Mouse (Mus musculus): ENCODE results near the gene Pde1c. TPM values are rescaled to one million over a fixed set of nuclear protein-coding genes. Genes with fewer than 3 reads are reported as not detected.

Pde1c gene
- polyA plus RNA-seq, 1 experiment from 2014 or later: 0.26 TPM

DNA sequence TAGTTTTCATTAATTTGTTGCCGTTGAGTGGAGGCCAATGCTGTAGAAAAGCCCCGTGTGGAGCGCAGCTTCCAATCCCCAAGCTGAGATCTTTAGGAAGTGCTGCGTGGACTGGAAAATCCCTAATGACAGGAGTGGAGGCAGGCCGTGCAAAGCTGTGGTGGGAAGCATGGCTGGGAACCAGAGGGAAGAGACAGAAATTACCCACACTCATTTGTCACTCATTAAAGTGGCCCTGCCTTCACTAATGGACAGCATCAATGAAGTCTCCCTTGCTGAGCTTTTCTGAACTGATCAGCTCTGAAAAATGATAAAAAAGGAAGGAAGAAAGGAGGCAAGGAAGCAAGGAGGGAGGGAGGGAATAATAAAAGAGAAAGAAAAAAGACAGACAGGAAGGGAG is 538.9 kb downstream of the Pde1c start:
- no peak for ATAC-seq
- Histone ChIP-seq H3K27me3 (replicated peaks; ENCODE audit: insufficient read depth, low read length) (no peaks in the 10 kb centered on the region), H3K9ac (replicated peaks; ENCODE audit: low read depth) (no peak overlapping the region), H3K4me3 (ENCODE audit: low read depth, low read length) (no peak overlapping the region), H3K4me1 (ENCODE audit: insufficient read depth, low read depth, low read length) (no peaks in the 10 kb centered on the region), H3K36me3 (ENCODE audit: insufficient read depth, low read length) (no peaks in the 10 kb centered on the region), H3K27ac (ENCODE audit: low read length) (no peak overlapping the region), H3K9me3 (ENCODE audit: low read length) (no peaks in the 10 kb centered on the region), H3K4me2 (replicated peaks; ENCODE audit: low read depth, low read length) (no peak overlapping the region)
- WGBS: 54% methylated on average over 5 of the region's 5 CpGs
- TF ChIP-seq EP300 (IDR thresholded peaks at IDR 0.05) (no peak), CTCF (IDR thresholded peaks at IDR 0.05) (no peak)
- DNase-seq (ENCODE audit: low spot score): no peak

DNA sequence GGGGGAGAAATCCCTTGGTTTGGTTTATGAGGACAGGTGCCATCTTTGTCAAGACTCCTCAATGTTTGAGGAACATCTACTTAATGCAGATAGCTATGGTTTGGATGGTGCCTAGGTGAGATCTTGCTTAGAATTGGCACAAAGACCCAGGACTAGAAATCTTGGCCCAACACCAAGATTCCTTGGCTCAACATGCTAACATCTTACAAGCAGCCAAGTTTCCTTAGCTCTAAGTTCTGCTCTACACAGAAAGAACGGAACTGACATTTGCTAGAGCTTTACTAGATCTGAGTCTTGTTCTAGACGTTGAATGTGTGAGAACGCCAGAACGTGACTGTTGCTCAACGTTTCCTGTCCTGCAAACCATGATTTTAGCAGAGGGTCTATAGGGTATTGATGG is 540.9 kb downstream of the Pde1c start:
- ATAC-seq (no peak), DNase-seq (ENCODE audit: low spot score) (peak; percentile 6)
- Histone ChIP-seq H3K9ac (replicated peaks; ENCODE audit: low read depth) (no peak overlapping the region), H3K4me1 (ENCODE audit: insufficient read depth, low read depth, low read length) (no peaks in the 10 kb centered on the region), H3K9me3 (ENCODE audit: low read length) (no peaks in the 10 kb centered on the region), H3K4me3 (ENCODE audit: low read depth, low read length) (no peak overlapping the region), H3K27ac (ENCODE audit: low read length) (no peak overlapping the region), H3K36me3 (ENCODE audit: insufficient read depth, low read length) (no peaks in the 10 kb centered on the region), H3K27me3 (replicated peaks; ENCODE audit: insufficient read depth, low read length) (no peaks in the 10 kb centered on the region), H3K4me2 (replicated peaks; ENCODE audit: low read depth, low read length) (no peak overlapping the region)
- TF ChIP-seq EP300 (IDR thresholded peaks at IDR 0.05): no peak
- TF ChIP-seq CTCF (IDR thresholded peaks at IDR 0.05): no peak
- 68% methylated on average over 5 of the region's 5 CpGs for WGBS

- no peak for DNase-seq (ENCODE audit: low spot score)
- 49% methylated on average over 6 of the region's 6 CpGs for WGBS
- Histone ChIP-seq H3K9ac (replicated peaks; ENCODE audit: low read depth) (no peak overlapping the region), H3K36me3 (ENCODE audit: insufficient read depth, low read length) (no peaks in the 10 kb centered on the region), H3K4me1 (ENCODE audit: insufficient read depth, low read depth, low read length) (no peaks in the 10 kb centered on the region), H3K27ac (ENCODE audit: low read length) (no peak overlapping the region), H3K4me3 (ENCODE audit: low read depth, low read length) (no peak overlapping the region), H3K4me2 (replicated peaks; ENCODE audit: low read depth, low read length) (no peak overlapping the region), H3K27me3 (replicated peaks; ENCODE audit: insufficient read depth, low read length) (no peaks in the 10 kb centered on the region), H3K9me3 (ENCODE audit: low read length) (no peaks in the 10 kb centered on the region)
- TF ChIP-seq CTCF (IDR thresholded peaks at IDR 0.05) (no peak), EP300 (IDR thresholded peaks at IDR 0.05) (no peak)
- ATAC-seq: no peak
Measured at GRCm38 (mm10) chr6:56027318-56027717, 541.6 kb downstream of the Pde1c start.

DNA sequence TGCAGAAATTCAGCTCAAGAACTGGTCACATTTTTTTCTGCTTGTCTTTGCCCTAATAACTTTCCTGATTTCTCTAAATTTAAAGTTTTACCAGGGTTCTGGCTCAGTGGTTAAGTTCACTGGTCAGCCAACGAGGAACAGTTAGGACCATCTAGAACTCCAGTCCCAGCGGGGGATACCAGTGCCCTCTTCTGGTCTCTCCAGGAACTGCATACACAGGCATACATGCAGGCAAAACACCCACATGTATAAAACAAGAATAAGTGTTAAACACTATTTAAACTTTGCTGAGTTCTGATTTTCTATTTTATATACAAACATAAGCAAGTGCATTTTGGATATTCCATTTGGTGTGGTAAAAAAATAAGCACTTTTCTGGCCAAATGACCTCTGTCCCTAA is 543.4 kb downstream of the Pde1c start:
- 0 out of 2 replicates have a peak, but pooled peaks have one; percentile 25 for TF ChIP-seq CTCF (IDR thresholded peaks at IDR 0.05)
- no peak for TF ChIP-seq EP300 (IDR thresholded peaks at IDR 0.05)
- Histone ChIP-seq H3K4me2 (replicated peaks; ENCODE audit: low read depth, low read length) (no peak overlapping the region), H3K27me3 (replicated peaks; ENCODE audit: insufficient read depth, low read length) (no peaks in the 10 kb centered on the region), H3K9me3 (ENCODE audit: low read length) (no peaks in the 10 kb centered on the region), H3K4me1 (ENCODE audit: insufficient read depth, low read depth, low read length) (no peaks in the 10 kb centered on the region), H3K27ac (ENCODE audit: low read length) (no peak overlapping the region), H3K4me3 (ENCODE audit: low read depth, low read length) (no peak overlapping the region), H3K9ac (replicated peaks; ENCODE audit: low read depth) (no peak overlapping the region), H3K36me3 (ENCODE audit: insufficient read depth, low read length) (no peaks in the 10 kb centered on the region)
- ATAC-seq (no peak), DNase-seq (ENCODE audit: low spot score) (no peak)
- WGBS: 46% methylated on average over 2 of the region's 2 CpGs

Small RNA genes within 50 kb of the gene (microRNA-seq; reads per million reads assigned to microRNA genes)
- gene Gm44413: not detected

Other genes starting within 250 kb of the Pde1c start
- 68.0 and 70.7 TPM in 2 replicates for gene Lsm5, start 135.6 kb upstream of the Pde1c start, polyA plus RNA-seq (2015; fragmentation: Nextera tagmentation; extraction: Ambion mirVana)
- gene Avl9, start 145.8 kb upstream of the Pde1c start, polyA plus RNA-seq (2015; fragmentation: Nextera tagmentation; extraction: Ambion mirVana): 9.6 and 10.2 TPM in 2 replicates
- 20.5 and 21.5 TPM in 2 replicates for gene Kbtbd2, start 228.7 kb upstream of the Pde1c start, polyA plus RNA-seq (2015; fragmentation: Nextera tagmentation; extraction: Ambion mirVana)

All from lung, postnatal 0 days (tissue).